Mouse (Mus musculus): Measurements from ENCODE around the gene Ccdc144b. TPM values are rescaled to one million over a fixed set of nuclear protein-coding genes. Genes with fewer than 3 reads are reported as not detected.

Ccdc144b gene
- not detected for total RNA-seq (2023)

DNA sequence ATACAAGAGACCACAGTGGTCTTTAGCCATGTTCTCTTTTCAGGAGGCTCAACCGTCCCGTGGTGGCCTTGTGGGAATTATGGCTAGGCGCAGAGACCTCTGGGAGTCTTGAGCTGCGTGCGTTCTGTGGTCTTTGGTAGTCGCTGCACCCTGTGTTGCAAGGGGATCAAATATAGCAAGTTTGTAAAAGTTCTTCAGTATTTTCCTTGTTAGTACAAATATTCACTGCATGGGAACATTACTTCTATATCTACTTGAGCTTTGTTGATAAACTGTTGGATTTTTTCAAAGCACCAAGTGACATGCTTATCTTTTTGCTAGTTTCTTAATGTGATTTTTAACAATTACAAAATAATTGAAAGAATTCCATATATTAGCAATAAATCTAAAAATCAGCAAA is at the start of gene Ccdc144b:
Ccdc144b (minus strand) TSS at position 101 of the 400 bp plus-strand sequence.

DNA sequence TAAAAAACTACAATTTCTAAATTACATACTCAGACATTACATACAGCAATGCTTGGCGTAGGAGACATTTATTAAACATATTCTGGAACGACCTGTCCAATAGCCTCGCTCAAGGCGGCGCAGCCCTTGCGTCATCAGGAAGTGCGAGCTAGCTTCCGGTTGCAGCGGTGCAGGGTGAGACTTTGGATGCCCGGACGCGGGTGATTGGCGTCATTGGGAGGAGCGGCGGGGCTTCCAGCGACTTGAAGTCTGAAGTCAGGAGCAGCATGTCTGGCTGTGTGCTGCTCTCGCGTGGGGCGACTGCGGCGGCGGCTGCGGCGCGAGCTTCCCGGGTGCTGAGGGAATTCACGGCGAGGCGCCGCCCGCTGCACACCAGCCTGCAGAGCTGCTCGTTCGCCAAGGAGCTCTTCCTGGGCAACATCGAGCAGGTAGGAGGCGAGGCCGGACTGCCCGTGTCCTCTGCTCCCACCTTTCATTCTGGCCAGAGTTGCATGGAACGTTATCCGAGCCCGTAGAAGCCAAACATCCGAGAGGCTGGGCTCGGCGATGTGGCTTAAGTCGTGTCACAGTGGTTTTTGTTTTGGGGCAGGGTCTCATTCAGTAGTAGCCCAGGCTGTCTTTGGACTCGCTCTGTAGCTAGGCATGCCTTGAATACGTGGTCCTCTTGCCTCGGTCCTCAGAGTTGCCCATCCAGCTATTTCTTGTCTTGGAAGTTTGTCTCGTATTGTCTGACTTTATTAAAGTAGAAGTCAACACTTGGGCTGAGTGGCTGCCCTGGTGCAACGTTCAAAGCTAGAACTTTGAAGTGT is 12.7 kb upstream of the Ccdc144b start, which contains the start of gene Acad9:
Acad9 (plus strand) TSS at position 137 of the 809 bp plus-strand sequence.

DNA sequence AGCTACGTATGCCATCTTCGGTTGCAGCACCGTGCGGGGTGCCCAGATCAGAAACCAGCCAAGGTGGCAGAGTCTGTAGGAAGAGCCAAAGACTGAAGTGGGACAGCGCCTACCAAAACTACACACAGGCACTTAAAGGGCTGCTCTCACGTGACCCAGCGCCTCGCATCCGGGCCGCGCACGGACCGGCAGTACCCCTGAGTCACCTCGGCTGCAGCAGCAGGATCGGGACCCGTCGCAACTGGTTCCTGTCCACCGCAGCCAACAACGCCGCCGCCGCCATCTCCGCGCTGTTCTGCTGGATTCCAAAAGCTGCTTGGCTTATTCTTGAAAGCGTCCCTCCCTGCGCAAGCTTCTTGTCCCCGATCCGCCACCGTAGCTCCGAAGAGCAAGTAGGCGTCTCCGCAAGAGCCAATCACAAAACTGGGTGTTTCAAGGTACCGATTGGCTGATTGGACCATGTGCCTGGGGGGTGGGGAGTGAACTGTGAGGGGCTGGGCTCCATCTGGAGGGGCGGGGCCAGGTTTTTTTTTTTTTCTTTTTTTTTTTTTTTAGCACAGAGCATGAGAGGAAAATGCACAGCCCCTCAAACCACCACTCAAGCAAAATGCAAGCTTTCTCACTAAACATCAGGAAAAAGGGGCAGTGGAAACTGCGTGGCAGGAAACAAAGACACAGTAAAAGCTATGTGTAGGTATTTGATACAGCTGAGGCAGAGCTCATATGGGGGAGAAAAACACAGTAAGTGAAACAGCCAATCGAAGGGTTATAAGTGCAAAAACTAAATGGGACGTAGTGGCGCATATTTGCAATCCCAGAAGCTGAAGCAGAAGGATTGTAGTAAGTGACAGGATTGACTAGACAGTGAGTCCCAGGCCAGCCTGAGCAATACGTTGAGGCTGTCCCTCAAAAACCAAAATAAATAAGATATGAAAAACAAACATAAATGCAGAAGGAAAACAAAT is 52.8 kb downstream of the Ccdc144b start, which contains the start of gene Mccc1:
Mccc1 (minus strand) TSS at position 404 of the 965 bp plus-strand sequence.

Other genes with a start within 250 kb of the Ccdc144b start
- gene Dcun1d1, start 116.1 kb downstream of the Ccdc144b start, total RNA-seq (2023) = 10 to 100 TPM; 79.6 to 79.8 TPM
- gene Mccc1, start 52.9 kb downstream of the Ccdc144b start, total RNA-seq (2023) = 10 to 100 TPM; 25.9 to 32.1 TPM
- 10 to 100 TPM; 35.9 to 43.1 TPM for gene Acad9, start 12.4 kb upstream of the Ccdc144b start, total RNA-seq (2023)
- gene D3Ertd254e, start 97.5 kb upstream of the Ccdc144b start, total RNA-seq (2023) = 10 to 100 TPM in 1 of 2 experiments, 1 to 10 TPM in 1; 8.1 to 11.9 TPM
- gene Qrfpr, start 168.8 kb upstream of the Ccdc144b start, total RNA-seq (2023) = not detected